Mouse (Mus musculus) neural tube, embryonic 12.5 days (tissue): ENCODE results near the gene Cpa2. TPM values are rescaled to one million over a fixed set of nuclear protein-coding genes. Genes with fewer than 3 reads are reported as not detected.

Source experiments
- ATAC-seq: fragments of 200-750 bp; cut with Nextera tagmentation; 2 replicates; pipeline ENCODE4 v1.8.0; 2017; ENCODE audit warnings: low read depth, mild to moderate bottlenecking, moderate TSS enrichment, moderate library complexity; ENCODE audit not compliant: low FRiP score
- H3K27ac ChIP-seq: fragments of 300-500 bp; sonication (generic); 2 replicates; pipeline ENCODE4 v1.5.1; 2016
- H3K27me3 ChIP-seq: fragments of 300-500 bp; sonication (generic); replicated peaks from 2 replicates; pipeline ENCODE4 v1.6.1; 2016; ENCODE audit warnings: mild to moderate bottlenecking
- H3K36me3 ChIP-seq: fragments of 300-500 bp; sonication (generic); 2 replicates; pipeline ENCODE4 v1.6.1; 2016; ENCODE audit warnings: mild to moderate bottlenecking
- H3K4me1 ChIP-seq: fragments of 300-500 bp; sonication (generic); 2 replicates; pipeline ENCODE4 v1.6.1; 2016
- H3K4me2 ChIP-seq: fragments of 300-500 bp; sonication (generic); replicated peaks from 2 replicates; pipeline ENCODE4 v1.6.1; 2016; ENCODE audit warnings: mild to moderate bottlenecking
- H3K4me3 ChIP-seq: fragments of 300-500 bp; sonication (generic); 2 replicates; pipeline ENCODE4 v1.5.1; 2016
- H3K9ac ChIP-seq: fragments of 300-500 bp; sonication (generic); 2 replicates; pipeline ENCODE4 v1.6.1; 2016; ENCODE audit warnings: mild to moderate bottlenecking
- H3K9me3 ChIP-seq: fragments of 300-500 bp; sonication (generic); 2 replicates; pipeline ENCODE4 v1.6.1; 2016; ENCODE audit warnings: mild to moderate bottlenecking
- WGBS: fragments of 180-500 bp; shearing (Covaris S2); methylation state at CpG from one replicate; pipeline ENCODE4 v1.1.7; 2016; 5-methylcytosine and 5-hydroxymethylcytosine counted together
- polyA plus RNA-seq: library from polyadenylated mRNA; unstranded; fragments of >200 nt; fragmentation: Nextera tagmentation; extraction: Ambion mirVana; gene quantifications from 2 replicates; pipeline ENCODE4 v1.2.1, GENCODE M21; 2016

The Cpa2 gene
- polyA plus RNA-seq, 1 experiment from 2014 or later: 8.5 TPM

- Histone ChIP-seq H3K9ac (no peak overlapping the region), H3K27me3 (no peaks in the 10 kb centered on the region), H3K4me1 (peaks cover 25% of the 10 kb centered on the region), H3K4me2 (no peak overlapping the region), H3K9me3 (no peaks in the 10 kb centered on the region), H3K4me3 (no peak overlapping the region), H3K36me3 (no peaks in the 10 kb centered on the region), H3K27ac (no peak overlapping the region)
- no peak for ATAC-seq
These were observed 9.8 kb downstream of the Cpa2 start for GRCm38 (mm10) chr6:30551193-30551515.

- H3K4me1 ChIP-seq: peaks cover 19% of the 10 kb centered on the region
These were observed 10.5 kb downstream of the Cpa2 start for GRCm38 (mm10) chr6:30551644-30552580.

GRCm38 (mm10) chr6:30552628-30553027 lies 11.2 kb downstream of the Cpa2 start:
- Histone ChIP-seq H3K36me3 (no peaks in the 10 kb centered on the region), H3K9ac (no peak overlapping the region), H3K4me2 (no peak overlapping the region), H3K9me3 (no peaks in the 10 kb centered on the region), H3K27ac (no peak overlapping the region), H3K4me3 (no peak overlapping the region), H3K4me1 (peaks cover 18% of the 10 kb centered on the region), H3K27me3 (no peaks in the 10 kb centered on the region)
- 59% methylated on average over 6 of the region's 6 CpGs for WGBS
- no peak for ATAC-seq

More at GRCm38 (mm10) chr6:30551644-30552580, 10.5 kb downstream of the Cpa2 start:
- H3K4me3 ChIP-seq: no peak overlapping the region
- no peak overlapping the region for H3K9ac ChIP-seq
- no peaks in the 10 kb centered on the region for H3K36me3 ChIP-seq
- no peak overlapping the region for H3K27ac ChIP-seq
- no peaks in the 10 kb centered on the region for H3K27me3 ChIP-seq
- peak overlapping the region; percentile 40 for H3K4me2 ChIP-seq
- H3K9me3 ChIP-seq: no peaks in the 10 kb centered on the region
- WGBS: 20% methylated on average over 23 of the region's 23 CpGs
- ATAC-seq: peak; percentile 59; the same call in 1 of the 2 replicates

- H3K4me3 ChIP-seq: no peak overlapping the region
- H3K27me3 ChIP-seq: no peaks in the 10 kb centered on the region
- H3K4me2 ChIP-seq: no peak overlapping the region
- H3K27ac ChIP-seq: no peak overlapping the region
- no peaks in the 10 kb centered on the region for H3K36me3 ChIP-seq
- H3K9me3 ChIP-seq: no peaks in the 10 kb centered on the region
- WGBS: 82% methylated on average over 7 of the region's 7 CpGs
- H3K4me1 ChIP-seq: peaks cover 14% of the 10 kb centered on the region
- ATAC-seq: no peak
- no peak overlapping the region for H3K9ac ChIP-seq
These were observed 12.1 kb downstream of the Cpa2 start for GRCm38 (mm10) chr6:30553381-30554010.

- no peaks in the 10 kb centered on the region for H3K36me3 ChIP-seq
- 77% methylated on average over 5 of the region's 5 CpGs for WGBS
- ATAC-seq: no peak
- no peaks in the 10 kb centered on the region for H3K27me3 ChIP-seq
- no peak overlapping the region for H3K27ac ChIP-seq
- peaks cover 12% of the 10 kb centered on the region for H3K4me1 ChIP-seq
- no peak overlapping the region for H3K9ac ChIP-seq
- H3K9me3 ChIP-seq: no peaks in the 10 kb centered on the region
- no peak overlapping the region for H3K4me2 ChIP-seq
- no peak overlapping the region for H3K4me3 ChIP-seq
These were observed 12.7 kb downstream of the Cpa2 start for GRCm38 (mm10) chr6:30554092-30554491.

GRCm38 (mm10) chr6:30554621-30555170 lies 13.3 kb downstream of the Cpa2 start:
- H3K4me3 ChIP-seq: no peak overlapping the region
- H3K9me3 ChIP-seq: no peaks in the 10 kb centered on the region
- H3K9ac ChIP-seq: no peak overlapping the region
- no peaks in the 10 kb centered on the region for H3K27me3 ChIP-seq
- peaks cover 6% of the 10 kb centered on the region; the same call in 1 of the 2 replicates for H3K4me1 ChIP-seq
- H3K4me2 ChIP-seq: no peak overlapping the region
- no peaks in the 10 kb centered on the region for H3K36me3 ChIP-seq
- no peak for ATAC-seq
- no peak overlapping the region for H3K27ac ChIP-seq
- WGBS: 92% methylated on average over 5 of the region's 5 CpGs

GRCm38 (mm10) chr6:30556080-30556479 lies 14.7 kb downstream of the Cpa2 start:
- H3K4me2 ChIP-seq: no peak overlapping the region
- H3K4me3 ChIP-seq: no peak overlapping the region
- H3K27me3 ChIP-seq: no peaks in the 10 kb centered on the region
- no peak for ATAC-seq
- peaks cover 6% of the 10 kb centered on the region; the same call in 1 of the 2 replicates for H3K4me1 ChIP-seq
- H3K9me3 ChIP-seq: no peaks in the 10 kb centered on the region
- 20% methylated on average over 4 of the region's 9 CpGs for WGBS
- H3K36me3 ChIP-seq: no peaks in the 10 kb centered on the region
- no peak overlapping the region for H3K27ac ChIP-seq
- H3K9ac ChIP-seq: no peak overlapping the region

GRCm38 (mm10) chr6:30559726-30560125 lies 18.3 kb downstream of the Cpa2 start:
- Histone ChIP-seq H3K9me3 (no peaks in the 10 kb centered on the region), H3K9ac (no peak overlapping the region), H3K4me3 (no peak overlapping the region), H3K36me3 (no peaks in the 10 kb centered on the region), H3K4me2 (no peak overlapping the region), H3K27ac (no peak overlapping the region), H3K27me3 (no peaks in the 10 kb centered on the region), H3K4me1 (no peaks in the 10 kb centered on the region)
- 66% methylated on average over 1 of the region's 1 CpGs for WGBS
- no peak for ATAC-seq

GRCm38 (mm10) chr6:30562132-30562531 lies 20.8 kb downstream of the Cpa2 start:
- Histone ChIP-seq H3K9me3 (no peaks in the 10 kb centered on the region), H3K36me3 (no peaks in the 10 kb centered on the region), H3K4me3 (no peak overlapping the region), H3K27ac (no peak overlapping the region), H3K9ac (no peak overlapping the region), H3K4me2 (no peak overlapping the region), H3K27me3 (no peaks in the 10 kb centered on the region), H3K4me1 (no peaks in the 10 kb centered on the region)
- no peak for ATAC-seq
- 78% methylated on average over 4 of the region's 4 CpGs for whole genome bisulfite sequencing

- 87% methylated on average over 6 of the region's 6 CpGs for WGBS
- ATAC-seq: no peak
These were observed 22.2 kb downstream of the Cpa2 start for GRCm38 (mm10) chr6:30563575-30563974.

GRCm38 (mm10) chr6:30564051-30564450 lies 22.7 kb downstream of the Cpa2 start:
- ATAC-seq: no peak

More at GRCm38 (mm10) chr6:30563575-30563974, 22.2 kb downstream of the Cpa2 start:
- no peak overlapping the region for H3K4me3 ChIP-seq
- no peak overlapping the region for H3K27ac ChIP-seq
- no peaks in the 10 kb centered on the region for H3K9me3 ChIP-seq
- H3K4me2 ChIP-seq: no peak overlapping the region
- no peaks in the 10 kb centered on the region for H3K36me3 ChIP-seq
- no peaks in the 10 kb centered on the region for H3K4me1 ChIP-seq
- no peak overlapping the region for H3K9ac ChIP-seq
- no peaks in the 10 kb centered on the region for H3K27me3 ChIP-seq

GRCm38 (mm10) chr6:30568069-30568468 lies 26.7 kb downstream of the Cpa2 start, which contains the start of gene Cpa4:
Gene Cpa4, plus strand, starts transcription at chr6:30568369.
- Histone ChIP-seq H3K4me2 (no peak within 1 kb of the TSS), H3K4me3 (no peak within 1 kb of the TSS), H3K27ac (no peak within 1 kb of the TSS), H3K36me3 (no peaks in the 10 kb centered on the region), H3K9ac (no peak within 1 kb of the TSS), H3K9me3 (no peaks in the 10 kb centered on the region), H3K4me1 (peaks cover 8% of the 10 kb centered on the region), H3K27me3 (no peaks in the 10 kb centered on the region)
- 83% methylated on average over 5 of the region's 5 CpGs for WGBS
- no peak for ATAC-seq

More at GRCm38 (mm10) chr6:30564051-30564450, 22.7 kb downstream of the Cpa2 start:
- Histone ChIP-seq H3K4me1 (no peaks in the 10 kb centered on the region), H3K27me3 (no peaks in the 10 kb centered on the region), H3K9ac (no peak overlapping the region), H3K4me2 (no peak overlapping the region), H3K9me3 (no peaks in the 10 kb centered on the region), H3K36me3 (no peaks in the 10 kb centered on the region), H3K4me3 (no peak overlapping the region), H3K27ac (no peak overlapping the region)
- 92% methylated on average over 6 of the region's 6 CpGs for WGBS
